Mouse (Mus musculus) brown adipose tissue, adult 24 weeks (tissue): ENCODE results near the gene Vangl1. TPM values are rescaled to one million over a fixed set of nuclear protein-coding genes. Genes with fewer than 3 reads are reported as not detected.

Experiments used
- H3K27ac ChIP-seq: fragments of 200-500 bp; replicated peaks from 2 replicates; pipeline ENCODE4 v1.5.1; 2012; ENCODE audit warnings: low read depth, mild to moderate bottlenecking, low read length
- H3K4me1 ChIP-seq: fragments of 200-500 bp; 2 replicates; pipeline ENCODE4 v1.6.1; 2012; ENCODE audit warnings: low read length, mixed read lengths; ENCODE audit not compliant: control insufficient read depth, insufficient read depth, insufficient read length
- H3K4me3 ChIP-seq: fragments of 200-500 bp; 2 replicates; pipeline ENCODE4 v1.5.1; 2012; ENCODE audit warnings: low read depth, mild to moderate bottlenecking, low read length, moderate library complexity; ENCODE audit not compliant: insufficient read depth
- polyA plus RNA-seq: library from polyadenylated mRNA; stranded (reverse); fragments of >200 nt; gene quantifications from 2 replicates; pipeline ENCODE4 v1.2.4, GENCODE M21; 2012; ENCODE audit not compliant: missing spikeins, insufficient read depth, insufficient read length

Gene Vangl1
- polyA plus RNA-seq, 1 experiment: 8.8 TPM

GRCm38 (mm10) chr3:102191575-102191974 is 12.9 kb downstream of the Vangl1 start:
- Histone ChIP-seq H3K4me1 (peaks cover 28% of the 10 kb centered on the region; the same call in 1 of the 2 replicates), H3K4me3 (no peak overlapping the region), H3K27ac (no peak overlapping the region)

DNA sequence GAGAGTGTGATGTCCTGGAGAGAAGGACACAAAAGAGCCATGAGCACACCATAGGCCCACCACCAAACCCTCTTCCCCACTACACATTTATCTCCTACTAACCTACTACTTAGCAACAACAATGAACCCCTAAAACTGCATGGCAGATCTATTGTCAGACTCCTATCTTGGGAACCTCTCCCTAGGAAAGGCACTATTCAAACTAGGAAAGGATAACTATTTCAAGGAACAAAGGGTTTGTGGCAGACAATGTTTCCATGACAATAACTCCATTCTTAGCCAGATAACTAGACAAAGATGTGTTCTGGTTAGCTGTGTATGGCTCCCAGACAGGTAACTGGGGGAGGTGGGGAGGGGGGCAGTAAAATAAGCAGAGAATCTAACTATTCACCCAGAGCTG is 13.9 kb downstream of the Vangl1 start:
- Histone ChIP-seq H3K4me1 (peaks cover 28% of the 10 kb centered on the region; the same call in 1 of the 2 replicates), H3K4me3 (no peak overlapping the region), H3K27ac (no peak overlapping the region)

DNA sequence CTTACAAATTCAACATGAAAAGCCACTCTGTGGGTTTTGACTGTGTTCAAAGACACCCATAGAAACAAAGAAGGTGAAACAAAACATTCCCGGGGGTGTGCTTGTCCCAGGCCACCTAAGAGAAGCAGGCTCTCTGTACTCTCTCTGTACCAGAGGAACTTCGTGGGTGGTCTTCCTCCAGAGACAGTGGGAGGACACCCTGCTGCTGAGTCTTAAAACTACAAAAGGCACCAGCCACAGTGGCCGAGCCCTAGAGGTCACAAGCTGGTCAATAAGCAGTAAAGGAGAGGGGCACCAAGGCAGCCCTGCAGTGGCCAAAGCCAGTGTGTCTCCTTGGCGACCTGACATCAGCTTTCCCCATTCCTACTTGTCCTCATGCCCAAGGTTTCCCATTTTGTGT is 14.5 kb downstream of the Vangl1 start:
- H3K4me1 ChIP-seq: peaks cover 28% of the 10 kb centered on the region; the same call in 1 of the 2 replicates
- no peak overlapping the region for H3K4me3 ChIP-seq
- no peak overlapping the region for H3K27ac ChIP-seq

- H3K27ac ChIP-seq: no peak overlapping the region
- peaks cover 26% of the 10 kb centered on the region; the same call in 1 of the 2 replicates for H3K4me1 ChIP-seq
- no peak overlapping the region for H3K4me3 ChIP-seq
Measured at GRCm38 (mm10) chr3:102188972-102189371, 15.5 kb downstream of the Vangl1 start.

GRCm38 (mm10) chr3:102187401-102187800 is 17.1 kb downstream of the Vangl1 start:
- H3K4me3 ChIP-seq: no peak overlapping the region
- peaks cover 19% of the 10 kb centered on the region; the same call in 1 of the 2 replicates for H3K4me1 ChIP-seq
- H3K27ac ChIP-seq: no peak overlapping the region

DNA sequence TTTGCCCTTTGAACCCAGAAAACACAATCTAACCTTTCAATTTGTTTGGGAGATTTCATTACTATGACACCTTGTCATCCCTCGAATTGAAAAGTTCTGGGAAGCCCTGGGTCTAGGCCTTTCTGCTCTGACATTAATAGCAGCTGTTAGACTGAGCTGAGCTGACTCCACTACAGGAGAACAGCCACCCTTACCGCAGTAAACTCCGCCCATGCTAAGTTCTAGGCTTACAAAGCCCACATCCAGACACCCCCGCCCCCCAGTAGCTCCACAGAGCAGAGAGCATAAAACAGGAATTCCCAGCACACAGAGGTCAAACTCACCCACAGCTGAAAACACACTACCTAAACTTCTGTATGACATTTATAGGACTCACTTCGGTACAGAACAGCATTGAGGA is 19.8 kb downstream of the Vangl1 start:
- H3K4me3 ChIP-seq: no peak overlapping the region
- peaks cover 9% of the 10 kb centered on the region; the same call in 1 of the 2 replicates for H3K4me1 ChIP-seq
- no peak overlapping the region for H3K27ac ChIP-seq

GRCm38 (mm10) chr3:102182601-102183000 is 21.9 kb downstream of the Vangl1 start:
- Histone ChIP-seq H3K27ac (no peak overlapping the region), H3K4me3 (no peak overlapping the region), H3K4me1 (no peaks in the 10 kb centered on the region)

DNA sequence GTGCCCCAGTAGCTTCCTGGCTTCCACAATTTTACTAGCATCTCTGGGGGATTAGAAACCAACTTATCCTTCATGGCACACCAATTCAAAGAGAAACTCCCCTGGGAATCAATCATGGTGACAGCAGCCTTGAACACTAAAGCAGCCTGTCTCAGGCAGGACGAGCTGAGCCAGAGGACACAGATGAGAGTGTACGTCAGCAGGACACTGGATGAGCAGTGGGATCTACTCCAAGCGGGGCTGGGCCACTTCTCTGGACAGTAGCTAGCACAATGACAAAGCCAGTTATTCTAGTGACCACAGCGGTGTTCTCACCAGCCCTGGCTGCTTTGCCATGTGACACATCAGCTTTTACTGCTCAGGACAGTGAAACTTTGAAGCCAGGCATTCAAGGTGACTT is 23.3 kb downstream of the Vangl1 start:
- Histone ChIP-seq H3K4me1 (no peaks in the 10 kb centered on the region), H3K27ac (no peak overlapping the region), H3K4me3 (no peak overlapping the region)

DNA sequence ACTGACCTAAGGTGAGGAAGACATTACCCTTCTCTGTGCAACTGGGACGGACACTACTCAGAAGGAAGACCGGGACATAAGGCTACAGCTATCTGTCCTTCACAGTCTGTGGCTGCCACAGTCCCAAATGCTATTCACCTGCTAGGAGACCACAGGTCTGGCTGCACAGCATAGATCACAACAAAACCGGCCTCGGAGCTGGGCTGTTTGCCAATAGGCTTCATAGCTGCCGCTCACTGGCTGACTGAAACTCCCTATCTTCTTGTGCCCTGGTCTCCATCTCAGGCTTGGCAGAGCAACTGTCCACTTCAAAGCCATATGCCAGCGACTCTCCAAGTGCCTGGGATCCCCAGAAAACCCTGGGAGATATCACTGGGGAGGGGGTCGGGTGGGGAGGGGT is 23.7 kb downstream of the Vangl1 start:
- no peaks in the 10 kb centered on the region for H3K4me1 ChIP-seq
- no peak overlapping the region for H3K4me3 ChIP-seq
- no peak overlapping the region for H3K27ac ChIP-seq

GRCm38 (mm10) chr3:102179869-102180268 is 24.6 kb downstream of the Vangl1 start:
- no peaks in the 10 kb centered on the region for H3K4me1 ChIP-seq
- H3K4me3 ChIP-seq: no peak overlapping the region
- no peak overlapping the region for H3K27ac ChIP-seq

DNA sequence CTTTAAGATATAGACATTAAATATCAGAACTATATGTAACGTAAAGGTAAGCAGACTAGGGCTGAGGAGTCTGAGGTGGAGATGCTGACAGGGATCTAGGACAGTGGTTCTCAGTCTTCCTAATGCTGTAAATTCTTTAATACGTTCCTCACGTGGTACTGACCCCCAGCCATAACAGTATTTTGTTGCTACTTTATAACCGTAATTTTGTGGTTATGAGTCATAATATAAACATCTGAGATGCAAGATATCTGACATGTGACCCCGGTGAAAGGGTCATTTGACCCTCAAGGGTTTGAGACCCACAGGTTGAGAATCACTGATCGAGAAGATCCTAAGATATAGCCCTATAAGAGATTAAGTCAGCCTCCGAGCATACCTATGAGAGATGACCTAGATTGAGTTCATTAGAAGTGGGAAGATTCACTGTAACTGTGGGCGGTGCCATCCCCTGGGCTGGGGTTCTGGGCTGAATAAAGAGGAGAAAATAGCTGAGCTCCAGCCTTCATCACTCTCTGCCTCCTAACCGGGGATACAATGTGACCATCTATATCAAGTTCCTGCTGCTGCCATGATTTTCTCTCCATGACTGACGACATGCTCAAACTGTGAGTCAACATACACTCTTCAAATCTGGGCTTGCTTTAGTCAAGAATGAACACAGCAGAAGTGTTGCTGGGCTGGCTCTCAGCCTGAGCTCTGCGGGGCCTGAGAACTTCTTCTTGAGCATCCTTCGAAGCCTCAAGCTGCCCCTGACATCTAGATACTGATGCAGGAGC is 26.5 kb downstream of the Vangl1 start:
- no peak overlapping the region for H3K4me3 ChIP-seq
- H3K4me1 ChIP-seq: no peaks in the 10 kb centered on the region
- no peak overlapping the region for H3K27ac ChIP-seq

GRCm38 (mm10) chr3:102176116-102176515 is 28.4 kb downstream of the Vangl1 start:
- no peaks in the 10 kb centered on the region for H3K4me1 ChIP-seq
- no peak overlapping the region for H3K27ac ChIP-seq

GRCm38 (mm10) chr3:102175701-102176100 is 28.8 kb downstream of the Vangl1 start:
- Histone ChIP-seq H3K27ac (no peak overlapping the region), H3K4me1 (no peaks in the 10 kb centered on the region), H3K4me3 (no peak overlapping the region)

More at GRCm38 (mm10) chr3:102176116-102176515, 28.4 kb downstream of the Vangl1 start:
- no peak overlapping the region for H3K4me3 ChIP-seq

- Histone ChIP-seq H3K4me1 (no peaks in the 10 kb centered on the region), H3K27ac (no peak overlapping the region), H3K4me3 (no peak overlapping the region)
Measured at GRCm38 (mm10) chr3:102174118-102174865, 30.2 kb downstream of the Vangl1 start.

GRCm38 (mm10) chr3:102169197-102169905 is 35.1 kb downstream of the Vangl1 start:
- Histone ChIP-seq H3K4me1 (no peaks in the 10 kb centered on the region), H3K4me3 (no peak overlapping the region), H3K27ac (no peak overlapping the region)
